Mouse (Mus musculus) heart, adult 11 months (tissue): ENCODE results near the gene Ehbp1l1.

ENCODE experiments used
- DNase-seq: peaks from one replicate; pipeline ENCODE4 v3.0.0; 2022

Gene Ehbp1l1

DNA sequence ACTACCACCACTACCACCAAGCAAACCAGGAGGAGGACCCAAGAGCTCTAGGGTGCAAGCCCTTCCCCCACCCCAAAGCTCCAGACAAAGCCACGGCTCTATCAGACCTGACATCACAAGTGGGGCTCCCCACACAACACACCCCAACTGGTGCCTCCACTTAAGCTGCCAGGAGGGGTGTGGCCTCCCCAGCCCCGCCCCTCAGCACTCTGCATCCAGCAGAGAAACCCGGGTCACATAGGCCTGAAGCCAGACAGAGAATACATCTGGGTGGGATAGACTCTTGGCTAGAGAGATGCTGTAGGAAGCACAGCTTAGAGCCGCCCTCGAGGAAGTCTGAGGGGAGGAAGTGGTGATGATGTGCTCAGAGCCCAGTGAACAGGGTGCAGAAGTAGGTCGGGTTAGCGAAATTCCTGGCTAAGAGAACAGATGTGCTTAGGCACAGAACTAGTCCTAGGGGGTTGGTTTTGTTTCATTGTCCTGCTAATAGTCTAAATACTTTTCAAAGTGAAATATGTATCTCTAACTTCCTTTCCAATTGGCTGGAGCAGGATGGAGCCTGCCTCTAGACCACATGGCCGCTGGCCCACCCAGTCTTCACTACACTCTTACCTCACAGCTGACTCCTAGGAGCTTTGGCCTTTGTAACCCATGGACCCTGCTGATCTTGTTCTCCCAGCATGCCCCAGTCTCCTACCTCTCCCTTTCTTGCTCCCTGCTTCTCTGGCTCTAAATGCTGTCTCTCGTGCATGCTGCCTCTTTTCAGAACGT lies 21.1 kb downstream of the Ehbp1l1 start:
- peak; percentile 96 for DNase-seq

DNA sequence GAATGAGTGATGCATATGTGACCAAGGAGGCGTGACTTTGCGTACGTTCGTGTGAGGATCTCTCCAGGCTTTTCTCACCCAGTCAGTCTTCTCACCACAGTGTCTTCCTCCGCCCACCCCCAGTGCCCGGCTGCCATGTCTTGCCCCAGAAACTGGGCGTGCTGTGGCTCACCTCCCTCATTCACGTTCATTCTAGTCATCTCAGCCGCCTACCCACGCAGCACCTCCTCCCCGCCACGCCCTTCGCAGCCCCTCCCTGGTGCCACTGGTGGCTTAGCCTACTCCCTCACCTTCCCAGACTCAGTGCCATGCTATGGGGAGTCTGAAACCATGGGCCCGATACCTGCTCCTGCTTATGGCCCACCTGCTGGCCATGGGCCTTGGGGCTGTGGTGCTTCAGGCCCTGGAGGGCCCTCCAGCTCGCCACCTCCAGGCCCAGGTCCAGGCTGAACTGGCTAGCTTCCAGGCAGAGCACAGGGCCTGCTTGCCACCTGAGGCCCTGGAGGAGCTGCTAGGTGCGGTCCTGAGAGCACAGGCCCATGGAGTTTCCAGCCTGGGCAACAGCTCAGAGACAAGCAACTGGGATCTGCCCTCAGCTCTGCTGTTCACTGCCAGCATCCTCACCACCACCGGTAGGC lies 21.8 kb downstream of the Ehbp1l1 start, which contains the start of gene Kcnk7:
TSS of gene Kcnk7 (plus strand) at position 205 of the 638 bp plus-strand sequence.
- DNase-seq: no peak

DNA sequence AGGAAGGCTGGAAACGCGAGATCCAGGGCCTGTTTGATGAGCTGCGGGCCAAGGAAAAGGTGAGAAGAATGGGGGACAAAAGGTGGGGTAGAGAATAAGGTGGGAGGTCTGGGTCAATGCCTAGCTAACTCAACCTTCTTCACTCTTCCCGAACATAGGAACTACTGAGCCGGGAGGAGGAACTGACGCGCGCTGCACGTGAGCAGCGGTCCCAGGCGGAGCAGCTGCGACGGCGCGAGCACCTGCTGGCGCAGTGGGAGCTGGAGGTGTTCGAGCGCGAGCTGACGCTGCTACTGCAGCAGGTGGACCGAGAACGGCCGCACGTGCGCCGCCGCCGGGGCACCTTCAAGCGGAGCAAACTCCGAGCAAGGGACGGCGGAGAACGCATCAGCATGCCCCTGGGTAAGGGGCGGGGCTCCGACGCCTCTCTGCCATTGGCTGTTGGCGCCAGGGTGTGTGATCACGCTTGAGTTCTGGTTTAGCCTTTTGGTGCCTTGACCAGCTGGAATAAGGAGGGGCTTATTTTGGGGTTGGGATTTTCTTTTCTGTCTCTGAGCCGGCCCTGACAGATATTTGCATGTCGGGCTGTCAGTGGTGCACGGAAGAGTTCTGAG lies 30.2 kb downstream of the Ehbp1l1 start:
- DNase-seq: peak; percentile 91

DNA sequence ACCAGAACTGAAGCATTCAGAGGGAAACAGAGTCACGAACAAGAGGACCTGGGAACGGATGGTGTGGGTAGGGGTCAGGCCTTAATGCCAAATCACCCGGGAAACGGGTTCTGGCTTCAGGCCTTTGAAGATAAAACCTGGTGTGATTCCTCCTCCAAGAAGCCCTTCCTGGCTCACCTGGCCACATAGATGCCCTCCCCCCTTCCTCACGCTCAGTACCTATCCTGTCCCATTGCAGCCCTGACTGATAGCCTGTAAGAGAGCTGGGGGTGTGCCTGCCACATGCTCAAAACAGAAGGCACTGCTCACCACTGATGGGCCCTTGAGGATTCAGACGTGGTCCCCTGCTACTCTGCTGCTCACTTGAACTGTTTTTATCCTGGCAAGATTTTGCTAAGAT lies 32.3 kb downstream of the Ehbp1l1 start:
- DNase-seq: peak; percentile 92

DNA sequence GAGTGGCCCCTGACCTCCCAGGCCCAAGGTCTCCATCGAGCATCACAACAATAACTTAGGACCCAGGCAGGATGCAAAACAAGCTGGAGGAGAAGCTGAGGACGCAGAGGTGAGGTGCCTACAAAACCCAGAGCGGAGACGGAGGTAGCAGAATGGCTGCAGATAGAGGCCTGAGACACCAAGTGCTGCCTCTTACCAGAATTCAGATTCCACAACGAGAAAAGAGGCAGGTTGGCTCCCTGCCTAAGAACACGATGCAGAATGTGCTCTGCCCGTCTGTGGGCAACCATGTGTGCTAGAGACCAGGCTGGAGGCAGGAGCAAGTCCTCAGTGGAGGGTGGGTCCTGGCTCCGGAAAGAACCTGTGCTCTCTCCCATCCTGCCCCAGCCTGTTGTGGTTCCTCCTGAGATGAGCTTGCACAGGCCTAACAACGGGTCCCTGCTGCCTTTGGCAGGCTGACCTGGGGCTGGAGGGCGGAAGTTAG lies 33.2 kb downstream of the Ehbp1l1 start:
- DNase-seq: peak; percentile 95

DNA sequence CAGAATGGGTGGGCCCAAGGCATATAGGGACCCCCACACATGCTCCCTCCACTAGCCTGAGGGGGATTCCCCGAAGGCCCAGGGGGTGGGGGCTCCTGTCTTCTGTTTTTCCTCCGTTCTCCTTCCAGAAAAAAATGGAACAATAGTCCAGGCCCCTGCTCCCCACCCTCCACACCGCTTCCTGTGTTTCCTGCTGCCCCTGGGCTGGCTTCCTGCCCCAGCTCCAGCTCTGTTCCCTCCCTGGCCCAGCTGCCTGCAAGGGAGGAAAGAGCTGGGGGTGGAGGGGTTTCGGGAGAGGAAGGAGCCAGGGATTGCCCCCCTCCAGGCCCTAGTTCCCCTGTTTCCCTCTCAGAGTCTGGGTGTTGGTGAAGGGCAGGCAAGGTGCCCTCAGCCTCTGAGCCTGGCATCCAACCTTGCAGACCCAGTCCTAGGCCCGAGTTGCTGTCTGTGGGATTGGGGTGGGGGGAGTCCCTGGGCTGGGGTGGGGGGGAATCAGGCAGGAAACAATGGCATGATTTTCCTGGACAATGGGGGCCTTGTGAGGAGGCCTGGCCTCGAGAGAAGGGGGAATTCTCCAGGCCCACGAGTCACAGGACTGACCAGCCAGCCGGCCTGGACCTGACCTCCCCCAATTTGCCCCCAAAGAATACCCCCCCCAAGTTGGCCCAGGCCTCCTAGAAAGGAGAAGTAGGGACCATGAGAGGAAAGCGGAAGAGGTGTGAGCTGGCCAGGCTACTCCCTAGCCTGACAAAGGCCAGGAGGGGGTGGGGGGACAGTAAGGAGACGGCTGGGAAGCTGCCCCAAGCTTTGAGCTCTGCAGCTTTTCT lies 33.8 kb downstream of the Ehbp1l1 start:
- DNase-seq: peak; percentile 99

DNA sequence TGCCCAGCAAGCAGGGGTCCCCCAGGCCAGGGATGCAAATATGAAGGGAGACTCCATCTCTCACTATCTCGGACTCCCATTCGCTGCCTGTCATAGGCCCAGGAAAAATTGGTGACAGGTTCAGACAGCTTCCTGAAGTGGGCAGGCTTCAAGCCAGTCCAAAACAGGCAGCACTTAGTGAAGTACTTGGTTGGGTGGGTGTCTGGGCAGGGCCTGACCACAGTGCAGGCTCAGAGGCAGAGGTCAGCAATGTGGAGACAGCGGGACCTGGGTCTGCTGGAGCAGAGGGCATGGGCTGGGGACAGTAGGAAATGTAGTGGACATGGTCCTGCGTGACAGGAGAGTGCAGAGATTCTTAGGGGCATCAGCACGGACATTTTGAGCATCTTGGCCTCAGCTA lies 34.5 kb downstream of the Ehbp1l1 start:
- peak; percentile 95 for DNase-seq

DNA sequence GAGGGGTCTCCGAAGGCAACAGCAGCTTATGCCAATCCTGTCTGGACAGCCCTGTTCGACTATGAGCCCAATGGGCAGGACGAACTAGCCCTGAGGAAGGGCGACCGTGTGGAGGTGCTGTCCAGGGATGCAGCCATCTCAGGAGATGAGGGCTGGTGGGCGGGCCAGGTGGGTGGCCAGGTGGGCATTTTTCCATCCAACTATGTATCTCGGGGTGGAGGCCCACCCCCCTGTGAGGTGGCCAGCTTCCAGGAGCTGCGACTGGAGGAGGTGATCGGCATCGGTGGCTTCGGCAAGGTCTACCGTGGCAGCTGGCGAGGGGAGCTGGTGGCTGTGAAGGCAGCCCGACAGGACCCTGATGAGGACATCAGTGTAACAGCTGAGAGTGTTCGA lies 35.8 kb downstream of the Ehbp1l1 start:
- DNase-seq: peak; percentile 97

DNA sequence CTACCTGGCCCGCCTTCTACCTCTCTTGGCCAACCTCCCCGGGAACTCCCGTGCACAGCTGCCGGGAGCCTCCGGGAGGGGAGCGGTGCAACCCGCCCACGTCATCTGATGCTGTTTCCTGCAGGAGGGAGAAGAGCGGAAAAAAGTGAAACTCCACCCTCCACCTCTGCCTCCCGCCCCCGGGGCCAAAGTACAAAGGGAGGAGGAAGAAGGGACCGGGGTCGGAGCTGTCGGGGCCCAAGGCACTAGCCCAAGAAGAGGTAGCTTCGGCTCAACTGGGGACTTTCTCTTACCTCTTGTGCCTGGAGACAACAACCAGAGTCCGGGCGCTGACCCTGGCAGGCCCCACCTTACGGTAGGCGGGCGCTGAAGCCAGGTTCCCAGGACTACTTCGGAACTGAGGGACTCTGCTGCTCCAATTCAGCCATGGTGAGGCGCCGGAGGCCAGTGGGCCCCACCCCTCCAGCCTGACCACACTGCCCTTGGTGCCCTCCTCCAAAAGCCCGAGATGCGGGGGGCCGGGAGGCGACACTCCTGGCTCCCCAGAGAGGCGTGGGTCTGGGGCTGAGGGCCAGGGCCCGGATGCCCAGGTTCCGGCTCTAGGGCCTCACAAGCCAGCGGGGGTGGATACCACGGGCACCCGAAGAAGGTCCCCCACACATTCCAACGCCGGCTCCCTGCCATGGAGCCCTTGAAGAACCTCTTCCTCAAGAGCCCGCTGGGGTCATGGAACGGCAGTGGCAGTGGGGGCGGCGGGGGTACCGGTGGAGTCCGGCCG lies 36.4 kb downstream of the Ehbp1l1 start:
- DNase-seq: peak; percentile 100

DNA sequence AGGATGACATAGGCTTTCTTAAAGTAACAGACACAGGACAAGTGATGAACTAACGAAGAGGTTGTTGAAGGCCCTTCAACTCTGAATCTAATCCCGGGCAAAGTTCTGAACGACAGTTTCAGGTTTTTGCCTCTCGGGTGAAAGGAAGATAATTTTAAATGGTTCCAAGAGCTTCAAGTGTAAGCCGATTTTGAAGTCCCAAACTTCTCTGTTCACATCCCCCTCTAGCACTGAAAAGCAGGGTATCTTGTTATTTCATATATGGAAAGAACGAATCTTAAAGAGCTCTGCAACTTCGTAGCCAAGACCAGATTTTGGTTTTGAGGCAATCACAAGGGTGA lies 37.1 kb downstream of the Ehbp1l1 start:
- no peak for DNase-seq

DNA sequence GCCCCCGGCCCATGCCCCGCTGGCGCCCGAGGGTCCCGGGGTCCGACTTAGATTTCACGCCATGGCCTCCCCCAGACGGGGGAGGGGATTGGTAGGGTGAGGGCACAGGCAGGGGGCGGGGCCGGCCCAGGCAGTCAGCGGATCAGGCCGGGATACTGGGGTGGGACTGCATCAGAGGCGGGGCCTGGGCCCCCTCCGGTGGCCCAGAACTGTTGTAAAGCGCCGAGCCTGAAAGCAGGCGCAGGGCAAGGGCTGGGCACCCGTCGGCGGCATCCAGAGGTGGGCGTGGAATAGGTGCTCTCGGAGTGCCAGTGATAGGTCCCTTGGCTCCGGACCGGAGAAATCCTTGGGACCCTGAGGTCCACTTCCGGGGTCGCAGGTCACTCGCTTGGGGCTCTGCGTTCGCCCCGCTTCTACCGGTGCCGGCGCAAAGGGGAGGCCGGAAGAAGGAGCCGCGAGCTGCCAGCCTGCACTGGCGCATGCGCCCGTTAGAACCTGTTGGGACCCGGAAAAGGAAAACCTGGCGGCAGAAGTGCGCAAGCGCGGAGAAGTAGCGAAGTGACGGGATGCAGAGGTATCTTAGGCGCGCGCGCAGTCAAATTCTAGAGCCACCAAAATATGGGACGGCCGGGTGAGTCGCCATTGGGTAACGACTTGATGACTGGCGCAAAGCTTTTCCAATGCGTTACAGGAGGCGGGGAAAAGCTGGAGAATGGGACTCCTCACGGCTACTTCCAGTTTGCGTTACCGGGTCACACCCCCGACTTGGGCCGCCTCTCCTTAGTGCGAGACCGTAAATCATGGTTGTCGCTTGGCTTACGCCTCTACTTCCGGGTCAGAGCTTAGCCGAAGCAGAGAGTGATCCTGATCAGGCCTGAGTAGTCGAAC lies 37.7 kb downstream of the Ehbp1l1 start, which contains the start of the genes Map3k11 and Pcnx3:
TSS of gene Map3k11 (plus strand) at position 543 of the 888 bp plus-strand sequence.
TSS of gene Pcnx3 (minus strand) at position 709 of the 888 bp plus-strand sequence.
- peak; percentile 100 for DNase-seq

DNA sequence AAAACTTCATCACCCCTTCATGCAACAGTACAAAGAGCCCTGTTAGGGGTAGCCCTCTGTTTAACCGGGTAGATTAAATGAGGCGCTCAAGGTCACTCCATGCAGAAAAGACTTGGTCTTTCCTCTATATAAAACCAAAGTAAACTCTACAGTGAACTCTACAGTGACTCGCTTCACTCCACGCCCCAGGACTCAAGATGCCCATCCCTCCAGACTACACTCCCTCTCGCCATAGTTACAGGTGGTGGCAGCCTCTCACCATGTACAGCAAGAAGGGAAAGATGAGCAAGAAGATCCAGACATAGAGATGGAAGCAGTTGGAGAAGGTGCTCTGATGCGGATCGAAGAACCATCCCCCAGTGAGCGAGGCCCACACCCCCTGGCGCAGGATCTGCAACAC lies 38.4 kb downstream of the Ehbp1l1 start:
- peak; percentile 92 for DNase-seq

DNA sequence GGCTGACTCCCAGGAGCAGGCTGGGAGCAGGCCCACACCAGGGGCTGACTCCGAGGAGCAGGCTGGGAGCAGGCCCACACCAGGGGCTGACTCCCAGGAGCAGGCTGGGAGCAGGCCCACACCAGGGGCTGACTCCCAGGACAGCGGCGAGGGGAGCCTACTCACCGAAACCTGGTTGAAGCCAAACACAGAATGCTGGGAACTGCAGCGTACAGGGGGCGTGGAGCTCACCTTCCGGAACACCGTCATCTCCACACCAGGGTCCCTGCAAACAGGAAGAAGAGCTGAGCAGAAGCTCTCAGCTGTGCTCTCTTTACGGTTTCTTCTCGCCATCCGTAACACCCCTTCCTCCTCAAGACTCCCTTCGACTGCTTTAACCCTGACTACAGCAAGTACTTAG lies 39.2 kb downstream of the Ehbp1l1 start:
- peak; percentile 92 for DNase-seq

DNA sequence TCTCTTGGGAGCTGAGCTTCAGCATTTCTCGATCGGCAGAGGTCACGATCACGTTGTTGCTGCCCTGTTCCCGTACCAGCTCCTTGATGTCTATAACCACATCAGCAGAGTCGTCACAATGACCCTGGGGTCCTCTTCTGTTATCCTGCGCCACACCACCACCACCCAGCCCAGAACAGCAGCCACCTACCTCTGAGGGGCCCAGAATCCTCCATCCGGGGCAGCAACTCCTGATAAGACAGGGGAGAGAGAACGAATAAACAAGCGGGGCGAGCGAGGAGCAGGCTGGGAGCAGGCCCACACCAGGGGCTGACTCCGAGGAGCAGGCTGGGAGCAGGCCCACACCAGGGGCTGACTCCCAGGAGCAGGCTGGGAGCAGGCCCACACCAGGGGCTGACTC lies 39.7 kb downstream of the Ehbp1l1 start:
- DNase-seq: no peak

DNA sequence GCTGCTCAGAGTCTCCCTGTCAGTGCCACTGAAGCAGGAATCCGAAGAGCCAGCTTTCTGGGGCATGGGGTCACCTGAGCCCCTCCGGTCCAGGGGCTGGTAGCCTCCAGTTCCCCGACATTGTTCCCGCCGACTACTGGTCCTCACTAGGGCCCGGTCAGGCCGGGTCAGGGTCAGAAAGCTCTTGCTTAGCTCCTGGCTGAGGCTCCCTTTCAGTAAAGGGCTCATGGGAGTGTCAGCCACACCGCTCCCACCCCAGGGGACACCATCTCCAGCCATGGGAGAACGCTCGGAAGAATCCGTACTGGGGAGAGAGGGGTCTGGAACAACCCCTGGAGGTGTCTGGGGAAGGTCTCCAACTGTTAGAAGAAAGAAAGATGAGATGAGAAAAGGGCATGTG lies 40.3 kb downstream of the Ehbp1l1 start:
- DNase-seq: peak; percentile 92

DNA sequence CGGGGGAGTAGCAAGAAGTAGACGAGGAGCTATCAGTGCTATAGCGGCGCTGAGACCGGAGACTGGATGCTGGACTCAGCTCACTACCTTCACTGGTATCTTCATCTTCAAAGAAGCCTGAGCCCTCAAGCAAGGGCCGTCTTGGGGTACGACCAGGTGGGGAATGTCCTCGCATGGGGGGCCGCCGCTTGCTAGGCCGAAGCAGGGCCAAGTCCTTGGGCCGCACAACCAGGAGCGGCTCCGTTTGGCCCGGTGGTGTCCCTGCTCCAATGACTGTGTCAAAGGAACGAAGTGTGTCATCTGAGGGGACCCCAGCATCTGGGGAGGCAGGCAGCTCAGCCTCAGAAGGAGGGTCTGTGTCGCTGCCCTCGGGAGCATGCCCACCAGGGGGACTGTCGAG lies 40.7 kb downstream of the Ehbp1l1 start:
- peak; percentile 92 for DNase-seq

DNA sequence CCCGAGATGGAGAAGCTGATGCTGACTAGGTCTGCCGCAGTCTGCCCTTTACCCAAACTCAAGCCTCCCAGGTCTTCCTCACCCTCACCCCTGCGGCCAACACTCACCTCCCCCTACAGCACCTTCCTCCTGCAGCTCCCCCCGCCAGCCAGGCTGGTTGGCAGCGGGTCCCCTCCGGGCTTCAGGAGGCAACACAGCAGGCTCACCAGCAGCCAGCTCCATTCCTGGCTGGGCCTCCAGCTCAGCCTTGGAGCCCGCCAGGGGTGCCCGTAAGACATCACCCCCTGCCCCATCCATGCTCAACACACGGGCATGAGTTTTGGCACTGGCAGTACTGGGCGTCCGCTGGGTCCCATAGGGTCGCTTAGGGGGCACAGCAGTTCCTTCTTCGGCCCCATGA lies 41.1 kb downstream of the Ehbp1l1 start:
- DNase-seq: peak; percentile 91

DNA sequence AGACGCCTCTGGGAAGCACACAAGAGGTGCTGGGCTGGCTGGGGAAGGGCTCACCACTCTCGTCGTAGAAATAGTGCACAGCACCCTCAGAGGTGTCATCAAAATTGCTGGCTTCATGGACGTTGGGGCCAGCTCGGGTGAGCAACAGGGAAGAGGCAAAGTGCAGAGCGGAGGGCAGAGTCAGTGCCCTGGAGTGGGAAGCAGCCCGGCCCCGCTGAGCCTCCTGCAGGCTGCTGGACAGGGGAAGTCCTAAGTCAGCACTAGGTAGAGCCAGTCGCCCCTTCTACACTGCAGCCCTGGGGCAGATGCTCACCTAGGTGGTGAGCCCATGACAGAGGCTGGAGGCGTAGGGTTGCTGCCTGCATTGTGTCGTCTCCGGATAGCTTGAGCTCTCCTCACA lies 41.9 kb downstream of the Ehbp1l1 start:
- no peak for DNase-seq

DNA sequence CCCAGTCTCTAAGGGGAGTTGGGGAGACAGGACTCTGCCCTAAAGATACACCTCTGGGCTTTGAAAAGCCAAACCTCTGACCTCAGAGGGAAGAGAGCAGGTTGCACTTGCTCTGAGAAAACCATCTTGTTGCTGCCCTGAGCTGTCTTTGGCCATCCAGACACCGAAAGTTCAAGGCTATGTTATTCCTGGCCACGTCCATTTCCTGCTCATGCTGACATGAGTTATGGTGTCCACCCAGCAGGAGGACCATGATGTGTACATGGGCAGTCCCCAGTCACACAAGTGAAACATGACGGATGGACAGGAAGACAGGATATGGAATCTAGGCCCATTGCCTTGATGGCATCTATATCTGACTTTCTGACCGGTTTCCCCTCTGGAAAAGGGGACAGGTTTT lies 45.7 kb downstream of the Ehbp1l1 start:
- DNase-seq: no peak

DNA sequence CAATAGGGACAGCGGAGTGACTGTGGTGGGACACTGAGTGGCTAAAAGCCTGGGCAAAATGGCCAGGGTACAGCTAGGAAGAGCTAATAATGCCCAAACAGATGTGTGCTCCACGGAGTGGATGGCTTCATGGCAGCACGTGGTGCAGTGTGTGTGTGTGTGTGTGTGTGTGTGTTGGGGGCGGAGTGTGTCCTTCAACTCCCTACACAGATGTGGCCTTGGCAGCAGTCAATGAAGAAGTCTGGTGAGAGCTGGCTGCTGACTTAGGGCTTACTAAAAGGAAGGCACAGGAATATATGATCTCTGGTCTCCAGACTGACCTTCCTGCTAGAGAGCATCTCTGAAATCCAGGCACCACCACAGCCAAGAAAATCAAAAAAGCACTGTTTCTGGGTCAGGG lies 57.7 kb downstream of the Ehbp1l1 start:
- no peak for DNase-seq

DNA sequence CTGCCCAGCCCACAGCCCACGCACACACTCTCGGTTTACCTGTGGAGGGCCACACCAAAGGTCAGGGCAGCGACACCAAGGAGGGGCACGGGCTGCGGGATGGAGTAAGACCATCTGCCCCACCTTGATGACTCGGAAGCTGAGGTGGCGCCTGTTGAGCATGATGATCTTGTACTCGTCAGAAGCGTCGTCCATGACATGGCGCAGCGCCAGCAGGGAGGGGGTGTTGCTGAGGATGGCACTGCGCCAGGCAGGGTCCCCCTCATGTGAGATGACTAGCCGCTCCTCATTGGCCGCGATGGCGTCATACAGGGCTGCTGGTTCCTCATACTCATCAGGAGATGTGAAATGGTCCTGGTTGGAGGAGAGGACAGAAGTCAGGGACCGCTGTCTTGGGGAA lies 59.7 kb downstream of the Ehbp1l1 start:
- DNase-seq: peak; percentile 93
